Mouse (Mus musculus) intestine, embryonic 14.5 days (tissue): ENCODE measurements around the gene Rims3. TPM values are rescaled to one million over a fixed set of nuclear protein-coding genes. Genes with fewer than 3 reads are reported as not detected.

ENCODE experiments used
- ATAC-seq: fragments of 200-750 bp; cut with Nextera tagmentation; replicated peaks from 2 replicates; pipeline ENCODE4 v1.8.0; 2017; ENCODE audit warnings: low read depth, moderate number of reproducible peaks, moderate TSS enrichment, moderate library complexity; ENCODE audit not compliant: low FRiP score, low TSS enrichment
- DNase-seq: peaks from one replicate; pipeline ENCODE4 v3.0.0-alpha.2; 2018; ENCODE audit warnings: low spot score
- H3K27ac ChIP-seq: fragments of 300-500 bp; sonication (generic); 2 replicates; pipeline ENCODE4 v1.5.1; 2014; ENCODE audit warnings: low read depth, mild to moderate bottlenecking, control low read depth
- H3K27me3 ChIP-seq: fragments of 300-500 bp; sonication (generic); replicated peaks from 2 replicates; pipeline ENCODE4 v1.6.1; 2014; ENCODE audit warnings: low read length, control low read depth; ENCODE audit not compliant: control insufficient read depth, insufficient read depth
- H3K36me3 ChIP-seq: fragments of 300-500 bp; sonication (generic); 2 replicates; pipeline ENCODE4 v1.6.1; 2014; ENCODE audit warnings: low read length, control low read depth; ENCODE audit not compliant: control insufficient read depth, insufficient read depth
- H3K4me1 ChIP-seq: fragments of 300-500 bp; sonication (generic); replicated peaks from 2 replicates; pipeline ENCODE4 v1.6.1; 2014; ENCODE audit warnings: low read length, control low read depth, mixed read lengths; ENCODE audit not compliant: control insufficient read depth, insufficient read depth
- H3K4me2 ChIP-seq: fragments of 300-500 bp; sonication (generic); 2 replicates; pipeline ENCODE4 v1.6.1; 2014; ENCODE audit warnings: low read length
- H3K4me3 ChIP-seq: fragments of 300-500 bp; sonication (generic); 2 replicates; pipeline ENCODE4 v1.5.1; 2014; ENCODE audit warnings: low read depth, low read length, control low read depth, mixed read lengths
- H3K9ac ChIP-seq: fragments of 300-500 bp; sonication (generic); 2 replicates; pipeline ENCODE4 v1.6.1; 2014; ENCODE audit warnings: mild to moderate bottlenecking, low read length
- H3K9me3 ChIP-seq: fragments of 300-500 bp; sonication (generic); 2 replicates; pipeline ENCODE4 v1.6.1; 2016; ENCODE audit warnings: low read length, control low read depth; ENCODE audit not compliant: control insufficient read depth
- WGBS: fragments of 180-500 bp; shearing (Covaris S2); extraction: QIAGEN DNeasy Blood & Tissue Kit; methylation state at CpG from one replicate; pipeline ENCODE4 v1.1.7; 2014; 5-methylcytosine and 5-hydroxymethylcytosine counted together
- polyA plus RNA-seq: library from polyadenylated mRNA; unstranded; fragments of >200 nt; fragmentation: Nextera tagmentation; extraction: Ambion mirVana; gene quantifications from 2 replicates; pipeline ENCODE4 v1.2.1, GENCODE M21; 2014

The Rims3 gene
- polyA plus RNA-seq, 1 experiment from 2014 or later, result 2.2 TPM

DNA sequence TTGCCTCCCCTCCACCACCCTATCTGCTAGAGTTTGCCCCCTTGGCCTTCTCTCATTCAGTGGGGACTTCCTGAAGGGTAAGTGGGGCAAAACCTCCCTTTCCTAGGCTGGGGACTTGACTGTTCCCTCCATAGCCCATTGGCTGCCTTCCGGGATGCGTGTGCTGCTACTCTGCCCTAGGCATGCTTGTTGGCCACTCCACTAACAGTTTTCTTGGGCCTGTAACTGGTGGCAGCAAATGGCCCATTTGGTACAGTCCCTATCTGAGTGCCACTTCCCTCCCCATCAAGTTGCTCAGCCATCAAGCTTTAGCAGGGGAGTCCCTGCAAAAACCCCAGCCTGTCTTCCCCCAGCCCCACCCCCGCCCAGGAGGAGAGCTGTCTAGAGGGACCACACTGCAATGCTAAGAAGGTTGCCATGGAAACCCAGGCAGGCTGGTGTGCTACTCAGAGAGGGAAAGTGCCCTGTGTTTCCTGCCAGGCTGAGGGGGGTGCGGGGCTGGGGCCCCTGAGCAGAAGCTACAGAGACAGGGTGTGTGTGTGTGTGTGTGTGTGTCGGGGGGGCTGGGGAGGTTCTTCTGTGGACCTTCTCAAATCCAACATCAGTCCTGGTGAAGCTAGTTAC is 27.5 kb downstream of the Rims3 start:
- 0 out of 2 replicates have a peak, but pooled peaks have one; percentile 38 for ATAC-seq
- WGBS, result 39% methylated on average over 5 of the region's 5 CpGs
- Histone ChIP-seq H3K9ac (no peak overlapping the region), H3K4me1 (peaks cover 7% of the 10 kb centered on the region; the same call in 1 of the 2 replicates), H3K4me2 (no peak overlapping the region), H3K27me3 (no peaks in the 10 kb centered on the region), H3K36me3 (no peaks in the 10 kb centered on the region), H3K27ac (no peak overlapping the region), H3K9me3 (no peaks in the 10 kb centered on the region), H3K4me3 (no peak overlapping the region)
- no peak for DNase-seq

- Histone ChIP-seq H3K4me2 (no peak overlapping the region), H3K36me3 (no peaks in the 10 kb centered on the region)
- WGBS, result 34% methylated on average over 13 of the region's 13 CpGs
Observed at GRCm38 (mm10) chr4:120885208-120886120, 30.8 kb downstream of the Rims3 start.

GRCm38 (mm10) chr4:120886131-120886530 is 31.5 kb downstream of the Rims3 start:
- Histone ChIP-seq H3K27me3 (no peaks in the 10 kb centered on the region), H3K4me2 (no peak overlapping the region), H3K9ac (no peak overlapping the region), H3K36me3 (no peaks in the 10 kb centered on the region), H3K4me3 (no peak overlapping the region), H3K4me1 (peaks cover 7% of the 10 kb centered on the region; the same call in 1 of the 2 replicates), H3K27ac (no peak overlapping the region), H3K9me3 (no peaks in the 10 kb centered on the region)
- no peak for DNase-seq
- 29% methylated on average over 4 of the region's 4 CpGs for WGBS
- ATAC-seq, result no peak

More at GRCm38 (mm10) chr4:120885208-120886120, 30.8 kb downstream of the Rims3 start:
- Histone ChIP-seq H3K9me3 (no peaks in the 10 kb centered on the region), H3K9ac (no peak overlapping the region), H3K4me3 (no peak overlapping the region), H3K4me1 (peaks cover 7% of the 10 kb centered on the region; the same call in 1 of the 2 replicates), H3K27me3 (no peaks in the 10 kb centered on the region), H3K27ac (no peak overlapping the region)
- no peak for DNase-seq
- no peak for ATAC-seq

DNA sequence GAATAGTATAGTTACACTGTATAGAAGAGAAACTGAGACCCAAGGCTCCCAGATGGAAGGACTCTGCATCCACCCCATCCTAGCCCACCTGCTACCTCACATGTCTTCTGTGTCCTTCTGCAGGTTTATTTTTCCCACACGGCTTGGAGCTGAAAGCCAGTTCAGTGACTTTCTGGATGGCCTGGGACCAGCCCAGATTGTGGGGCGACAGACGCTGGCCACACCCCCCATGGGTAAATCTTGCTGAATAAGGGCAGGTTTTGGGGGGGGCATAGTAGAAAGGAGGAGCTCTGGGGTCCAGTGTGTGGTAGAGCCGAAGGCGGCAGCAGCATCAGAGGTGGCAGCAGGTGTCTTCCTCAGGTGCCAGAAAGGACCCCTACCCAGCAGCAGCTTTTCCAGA is 32.2 kb downstream of the Rims3 start:
- ATAC-seq (no peak), DNase-seq (no peak)
- H3K4me2 ChIP-seq, result no peak overlapping the region
- peaks cover 7% of the 10 kb centered on the region; the same call in 1 of the 2 replicates for H3K4me1 ChIP-seq
- H3K4me3 ChIP-seq, result no peak overlapping the region
- H3K36me3 ChIP-seq, result no peaks in the 10 kb centered on the region
- no peaks in the 10 kb centered on the region for H3K27me3 ChIP-seq
- 79% methylated on average over 5 of the region's 5 CpGs for WGBS
- H3K27ac ChIP-seq, result no peak overlapping the region
- H3K9ac ChIP-seq, result no peak overlapping the region
- no peaks in the 10 kb centered on the region for H3K9me3 ChIP-seq

GRCm38 (mm10) chr4:120887381-120888112 is 32.9 kb downstream of the Rims3 start:
- peaks cover 7% of the 10 kb centered on the region; the same call in 1 of the 2 replicates for H3K4me1 ChIP-seq
- no peak overlapping the region for H3K4me2 ChIP-seq
- DNase-seq (peak; percentile 73), ATAC-seq (no peak)
- no peak overlapping the region for H3K4me3 ChIP-seq
- H3K27ac ChIP-seq, result no peak overlapping the region
- no peaks in the 10 kb centered on the region for H3K36me3 ChIP-seq
- no peaks in the 10 kb centered on the region for H3K27me3 ChIP-seq
- no peaks in the 10 kb centered on the region for H3K9me3 ChIP-seq
- 33% methylated on average over 8 of the region's 8 CpGs for WGBS
- H3K9ac ChIP-seq, result no peak overlapping the region

- Histone ChIP-seq H3K9ac (no peak overlapping the region), H3K4me2 (no peak overlapping the region), H3K4me3 (no peak overlapping the region), H3K4me1 (peaks cover 7% of the 10 kb centered on the region; the same call in 1 of the 2 replicates), H3K27me3 (no peaks in the 10 kb centered on the region), H3K27ac (no peak overlapping the region), H3K9me3 (no peaks in the 10 kb centered on the region), H3K36me3 (no peaks in the 10 kb centered on the region)
- ATAC-seq (no peak), DNase-seq (no peak)
- WGBS, result 55% methylated on average over 8 of the region's 8 CpGs
Observed at GRCm38 (mm10) chr4:120888884-120889283, 34.3 kb downstream of the Rims3 start.

GRCm38 (mm10) chr4:120890754-120891440 is 36.3 kb downstream of the Rims3 start:
- Histone ChIP-seq H3K36me3 (no peaks in the 10 kb centered on the region), H3K27ac (0 out of 2 replicates have a peak overlapping the region, but pooled peaks have one; percentile 3), H3K27me3 (no peaks in the 10 kb centered on the region), H3K4me3 (no peak overlapping the region), H3K4me2 (no peak overlapping the region), H3K9me3 (no peaks in the 10 kb centered on the region), H3K9ac (no peak overlapping the region), H3K4me1 (peaks cover under 1% of the 10 kb centered on the region; the same call in 1 of the 2 replicates)
- no peak; the same call in 1 of the 2 replicates for ATAC-seq
- WGBS, result 63% methylated on average over 11 of the region's 11 CpGs
- DNase-seq, result no peak

DNA sequence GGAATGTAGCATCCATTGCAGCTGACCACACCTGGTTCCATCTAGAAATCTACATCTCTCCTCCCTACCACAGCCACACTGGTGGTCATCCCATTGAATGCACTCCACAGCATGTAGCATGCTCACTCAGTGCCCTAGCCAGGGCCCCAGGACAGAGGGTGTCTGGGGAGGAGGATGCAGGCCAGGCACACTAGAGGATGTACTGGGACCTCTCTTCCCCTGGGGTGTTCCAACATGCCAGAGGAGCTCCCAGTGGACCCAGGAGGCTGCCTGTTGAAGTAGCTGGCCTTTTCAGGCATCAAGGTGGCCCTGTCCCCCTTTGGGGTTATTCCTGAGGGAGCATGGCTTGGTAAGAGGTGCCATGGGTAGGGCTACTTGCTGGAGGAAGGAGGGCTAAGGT is 37.3 kb downstream of the Rims3 start:
- H3K27ac ChIP-seq, result no peak overlapping the region
- H3K4me2 ChIP-seq, result no peak overlapping the region
- DNase-seq (no peak), ATAC-seq (no peak)
- H3K36me3 ChIP-seq, result no peaks in the 10 kb centered on the region
- no peaks in the 10 kb centered on the region for H3K27me3 ChIP-seq
- H3K4me3 ChIP-seq, result no peak overlapping the region
- no peaks in the 10 kb centered on the region for H3K4me1 ChIP-seq
- H3K9me3 ChIP-seq, result no peaks in the 10 kb centered on the region
- H3K9ac ChIP-seq, result no peak overlapping the region
